Comparison of ENCODE assay signal across 13 mouse cellular contexts in genomic region chr1:190728111-190728651, GRCm38 (mm10).
A peak's percentile ranks its signal among the peaks of the same experiment; 100 is the strongest.
DNase-seq lines count a peak whose midpoint lies in the region; ATAC-seq lines count a peak whose summit lies in the region.
"Had no signal": no experiment of that assay in that cellular context is flagged by ENCODE, and none has a peak within 500 bp of the region (broad histone marks: within the 10 kb centered on the region; RNA-seq: fewer than 3 reads in every experiment).

No protein-coding gene starts in this region.

- H3K4me1 ChIP-seq in neural tube, embryonic 15.5 days: peaks cover 37% of the 10 kb centered on the region

- H3K9me3 ChIP-seq in neural tube, embryonic 15.5 days (replicated peaks): no peaks in the 10 kb centered on the region
- H3K9me3 ChIP-seq: intestine, embryonic 15.5 days had no signal

- no peak overlapping the region for H3K9ac ChIP-seq in neural tube, embryonic 15.5 days (replicated peaks)
- H3K9ac ChIP-seq: intestine, embryonic 15.5 days; liver, postnatal 0 days had no signal

- peak; percentile 39 for ATAC-seq in frontal cortex, adult (ENCODE audit: low TSS enrichment)
- ATAC-seq in neural tube, embryonic 15.5 days (ENCODE audit: low FRiP score): no peak
- ATAC-seq: intestine, embryonic 15.5 days; liver, postnatal 0 days had no signal

- 0 out of 2 replicates have a peak, but pooled peaks cover 3% of the 10 kb centered on the region for H3K27me3 ChIP-seq in neural tube, embryonic 15.5 days (replicated peaks)
- H3K27me3 ChIP-seq: intestine, embryonic 15.5 days had no signal

- peak; percentile 14 to 17 for DNase-seq in cerebellum, postnatal 25 days
- no peak for DNase-seq in cerebellum, postnatal 36 days
- peak; percentile 45 to 72 for DNase-seq in layer of hippocampus, postnatal 14 days (ENCODE audit: low spot score in 2 of 2)
- no peak for DNase-seq in urinary bladder, adult 2 months (ENCODE audit: low spot score)
- no peak for DNase-seq in embryo, embryonic 10 days (ENCODE audit: low spot score)
- no peak for DNase-seq in heart, adult 8-10 months (ENCODE audit: low spot score)
- DNase-seq: adrenal gland, adult 8-10 months; liver, postnatal 0 days had no signal

- H3K36me3 ChIP-seq in neural tube, embryonic 15.5 days: no peaks in the 10 kb centered on the region
- H3K36me3 ChIP-seq: intestine, embryonic 15.5 days had no signal

- no peak overlapping the region for H3K4me2 ChIP-seq in neural tube, embryonic 15.5 days
- H3K4me2 ChIP-seq: heart, embryonic 11.5 days; intestine, embryonic 15.5 days had no signal

- 23% methylated on average over 4 of the region's 4 CpGs for WGBS in neural tube, embryonic 15.5 days

- peak overlapping the region; percentile 64 for H3K27ac ChIP-seq in neural tube, embryonic 15.5 days (replicated peaks)
- H3K27ac ChIP-seq: intestine, embryonic 15.5 days had no signal

- no peak overlapping the region for H3K4me3 ChIP-seq in neural tube, embryonic 15.5 days (replicated peaks)
- H3K4me3 ChIP-seq: intestine, embryonic 15.5 days; left cerebral cortex, adult 2 months had no signal

Comparison
In these comparisons a context has a peak if more than half of its experiments do, and no peak if none do; other contexts are left out.
1. DNase-seq: peak in cerebellum, postnatal 25 days (2 of 2) and layer of hippocampus, postnatal 14 days (2 of 2); none in cerebellum, postnatal 36 days (0 of 2), urinary bladder, adult 2 months (single experiment), embryo, embryonic 10 days (single experiment) and heart, adult 8-10 months (single experiment).